Mouse (Mus musculus) adrenal gland, postnatal 4 days (tissue): ENCODE results near the gene Mlec. TPM values are rescaled to one million over a fixed set of nuclear protein-coding genes. Genes with fewer than 3 reads are reported as not detected.

Experiments
- total RNA-seq, 2 experiments: library from RNA; stranded (reverse); gene quantifications; 2 replicates each; pipeline ENCODE4 v1.2.3; 2021

Gene Mlec
- total RNA-seq, 2 experiments from 2014 or later: 208 to 242 TPM

Other genes with a start within 250 kb of the Mlec start
- 1 to 10 TPM; 1.0 to 1.2 TPM for gene Oasl1, start 234.9 kb downstream of the Mlec start, total RNA-seq
- gene 2210016L21Rik, start 216.0 kb downstream of the Mlec start, total RNA-seq: 10 to 100 TPM; 50.7 to 59.0 TPM
- 1 to 10 TPM; 1.8 to 4.4 TPM for gene Hnf1a, start 187.1 kb downstream of the Mlec start, total RNA-seq
- 10 to 100 TPM; 91.7 to 92.3 TPM for gene Sppl3, start 147.0 kb downstream of the Mlec start, total RNA-seq
- gene Gm10401, start 59.9 kb downstream of the Mlec start, total RNA-seq: under 1 TPM in 1 of 2 experiments, not detected in 1; 0.73 TPM
- gene Acads, start 38.8 kb downstream of the Mlec start, total RNA-seq: 100 to 1,000 TPM; 166 to 191 TPM
- gene Unc119b, start 23.2 kb downstream of the Mlec start, total RNA-seq: 10 to 100 TPM; 35.1 to 39.1 TPM
- 1 to 10 TPM; 4.5 to 5.0 TPM for gene Cabp1, start 36.2 kb upstream of the Mlec start, total RNA-seq
- gene Pop5, start 77.7 kb upstream of the Mlec start, total RNA-seq: 10 to 100 TPM; 45.9 to 46.8 TPM
- 100 to 1,000 TPM; 214 to 224 TPM for gene Rnf10, start 114.7 kb upstream of the Mlec start, total RNA-seq
- gene Coq5, start 121.5 kb upstream of the Mlec start, total RNA-seq: 10 to 100 TPM; 54.4 to 59.8 TPM
- 100 to 1,000 TPM; 219 to 273 TPM for gene Dynll1, start 142.8 kb upstream of the Mlec start, total RNA-seq
- 10 to 100 TPM; 83.9 to 87.4 TPM for gene Srsf9, start 169.0 kb upstream of the Mlec start, total RNA-seq
- 10 to 100 TPM; 19.1 to 20.3 TPM for gene Gatc, start 183.0 kb upstream of the Mlec start, total RNA-seq
- 10 to 100 TPM; 35.1 to 39.6 TPM for gene Triap1, start 183.0 kb upstream of the Mlec start, total RNA-seq
- gene Cox6a1, start 190.8 kb upstream of the Mlec start, total RNA-seq: 100 to 1,000 TPM; 720 to 752 TPM